Mouse (Mus musculus) MEL-GATA-1-ER (cell line): ENCODE measurements around the gene Thrap3.
"Not testable (repeated sequence)": the region's sequence is repeated elsewhere in the genome, so short reads cannot be mapped to it uniquely, and the experiment has no call there.

Experiments
- DNase-seq: peaks from one replicate; pipeline ENCODE4 v3.0.0-alpha.2; 2012; ENCODE audit warnings: low read depth; ENCODE audit errors: extremely low read depth

The Thrap3 gene

GRCm38 (mm10) chr4:126219540-126219939, 17.0 kb upstream of the Thrap3 start:
- not testable (repeated sequence) for DNase-seq

- no peak for DNase-seq
These were observed 15.2 kb upstream of the Thrap3 start for GRCm38 (mm10) chr4:126217771-126218170.

- no peak for DNase-seq
These were observed 4.5 kb upstream of the Thrap3 start for GRCm38 (mm10) chr4:126207081-126207480.

GRCm38 (mm10) chr4:126205386-126205785, 2.8 kb upstream of the Thrap3 start:
- no peak for DNase-seq

- no peak for DNase-seq
These were observed 2.2 kb upstream of the Thrap3 start for GRCm38 (mm10) chr4:126204661-126205230.

- DNase-seq = no peak
These were observed 1.5 kb upstream of the Thrap3 start for GRCm38 (mm10) chr4:126204016-126204415.

- DNase-seq = no peak
These were observed 856 bp upstream of the Thrap3 start for GRCm38 (mm10) chr4:126203336-126203895.

- peak; percentile 66 for DNase-seq
These were observed 852 bp downstream of the Thrap3 start for GRCm38 (mm10) chr4:126201514-126202302.

- no peak for DNase-seq
These were observed 1.9 kb downstream of the Thrap3 start for GRCm38 (mm10) chr4:126200656-126201055.

GRCm38 (mm10) chr4:126200036-126200435, 2.5 kb downstream of the Thrap3 start:
- DNase-seq = no peak

- no peak for DNase-seq
These were observed 3.0 kb downstream of the Thrap3 start for GRCm38 (mm10) chr4:126199556-126199955.

- no peak for DNase-seq
These were observed 5.1 kb downstream of the Thrap3 start for GRCm38 (mm10) chr4:126197485-126197884.

GRCm38 (mm10) chr4:126194916-126195315, 7.6 kb downstream of the Thrap3 start:
- DNase-seq = no peak

- no peak for DNase-seq
These were observed 8.3 kb downstream of the Thrap3 start for GRCm38 (mm10) chr4:126194216-126194615.

- DNase-seq = no peak
These were observed 11.9 kb downstream of the Thrap3 start for GRCm38 (mm10) chr4:126190636-126191035.

GRCm38 (mm10) chr4:126187096-126187495, 15.5 kb downstream of the Thrap3 start:
- no peak for DNase-seq

GRCm38 (mm10) chr4:126183034-126183433, 19.5 kb downstream of the Thrap3 start:
- DNase-seq = no peak

- DNase-seq = no peak
These were observed 21.2 kb downstream of the Thrap3 start for GRCm38 (mm10) chr4:126181170-126181957.

GRCm38 (mm10) chr4:126175980-126176379, 26.6 kb downstream of the Thrap3 start:
- not testable (repeated sequence) for DNase-seq

GRCm38 (mm10) chr4:126173800-126174199, 28.8 kb downstream of the Thrap3 start:
- DNase-seq = no peak

- not testable (repeated sequence) for DNase-seq
These were observed 31.8 kb downstream of the Thrap3 start for GRCm38 (mm10) chr4:126170737-126171136.

- no peak for DNase-seq
These were observed 33.7 kb downstream of the Thrap3 start for GRCm38 (mm10) chr4:126168851-126169250.
